Mouse (Mus musculus): ENCODE measurements around the gene Ndufa7.
"Not testable (repeated sequence)": the region's sequence is repeated elsewhere in the genome, so short reads cannot be mapped to it uniquely, and the experiment has no call there.

Ndufa7 gene

DNA sequence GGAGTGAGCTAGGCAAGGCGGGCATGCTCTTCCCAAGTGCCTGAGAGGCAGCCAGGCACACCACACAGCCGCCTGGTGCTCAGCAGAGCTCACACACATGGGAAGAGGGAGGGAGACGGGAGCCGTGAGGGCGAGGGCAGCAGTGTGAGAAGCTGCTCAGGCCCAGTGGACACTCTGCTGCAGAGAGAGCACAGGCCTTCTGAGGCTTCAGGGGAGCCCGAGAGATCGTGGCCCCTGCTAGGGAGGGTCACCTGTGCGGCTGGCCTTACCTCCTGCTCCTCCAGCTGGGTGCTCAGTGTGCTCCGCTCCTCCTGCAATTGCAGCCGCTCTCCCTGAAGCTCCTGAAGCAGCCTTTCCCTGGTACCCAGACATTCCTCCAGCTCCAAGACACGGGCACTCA lies 59.9 kb downstream of the Ndufa7 start:
- DNase-seq, result not testable (repeated sequence)

GRCm38 (mm10) chr17:33887802-33888201 lies 63.4 kb downstream of the Ndufa7 start:
- not testable (repeated sequence) for DNase-seq
